Mouse (Mus musculus): Measurements from ENCODE around the gene Upb1. TPM values are rescaled to one million over a fixed set of nuclear protein-coding genes. Genes with fewer than 3 reads are reported as not detected.
"Not testable (repeated sequence)": the region's sequence is repeated elsewhere in the genome, so short reads cannot be mapped to it uniquely, and the experiment has no call there.

The Upb1 gene
- total RNA-seq, 4 experiments from 2014 or later = 0.20 to 0.83 (median 0.44) TPM

- DNase-seq (ENCODE audit: low spot score in 2 of 2) = no peak
These were observed 50.3 kb downstream of the Upb1 start for GRCm38 (mm10) chr10:75451036-75451786.

GRCm38 (mm10) chr10:75456061-75456831 is 55.3 kb downstream of the Upb1 start:
- not testable (repeated sequence) for DNase-seq (ENCODE audit: low spot score in 2 of 2)

DNA sequence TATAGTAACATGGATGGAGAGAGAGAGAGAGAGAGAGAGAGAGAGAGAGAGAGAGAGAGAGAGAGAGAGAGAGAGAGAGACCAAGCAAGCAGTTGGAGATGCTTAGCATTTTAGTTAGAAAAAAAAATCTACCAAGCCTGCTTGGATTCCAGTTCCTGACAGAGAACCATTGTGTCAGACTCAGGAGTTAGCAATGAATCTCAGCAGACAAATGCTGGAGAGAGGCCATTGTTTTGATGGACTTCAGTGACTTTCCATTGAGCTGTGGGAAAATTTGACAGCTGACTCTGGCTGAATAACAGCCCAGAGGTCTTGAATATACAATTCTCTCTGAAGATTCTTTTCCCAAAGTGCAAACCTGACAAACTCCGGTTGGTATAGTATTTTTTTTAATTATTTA is 56.9 kb downstream of the Upb1 start:
- no peak for DNase-seq (ENCODE audit: low spot score in 2 of 2)

DNA sequence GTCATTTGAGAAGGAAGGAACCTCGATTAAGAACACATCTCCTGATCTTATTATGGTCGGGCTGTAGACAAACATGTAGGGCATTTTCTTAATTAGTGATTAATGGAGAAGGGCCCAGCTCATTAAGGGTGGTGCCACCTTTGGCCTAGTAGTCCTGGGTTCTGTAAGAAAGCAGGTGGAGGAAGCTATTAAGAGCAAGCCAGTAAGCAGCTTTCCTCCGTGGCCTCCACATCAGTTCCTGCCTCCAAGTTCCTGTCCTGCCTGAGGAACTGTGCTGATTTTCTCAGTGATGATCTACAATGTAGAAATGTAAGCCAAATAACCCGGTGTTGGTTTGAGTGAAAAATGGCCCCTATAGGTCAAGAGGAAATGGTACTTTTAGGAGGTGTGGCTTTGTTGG is 57.4 kb downstream of the Upb1 start:
- DNase-seq (ENCODE audit: low spot score in 2 of 2) = no peak

- no peak for DNase-seq (ENCODE audit: low spot score in 2 of 2)
These were observed 61.8 kb downstream of the Upb1 start for GRCm38 (mm10) chr10:75462728-75463127.

DNA sequence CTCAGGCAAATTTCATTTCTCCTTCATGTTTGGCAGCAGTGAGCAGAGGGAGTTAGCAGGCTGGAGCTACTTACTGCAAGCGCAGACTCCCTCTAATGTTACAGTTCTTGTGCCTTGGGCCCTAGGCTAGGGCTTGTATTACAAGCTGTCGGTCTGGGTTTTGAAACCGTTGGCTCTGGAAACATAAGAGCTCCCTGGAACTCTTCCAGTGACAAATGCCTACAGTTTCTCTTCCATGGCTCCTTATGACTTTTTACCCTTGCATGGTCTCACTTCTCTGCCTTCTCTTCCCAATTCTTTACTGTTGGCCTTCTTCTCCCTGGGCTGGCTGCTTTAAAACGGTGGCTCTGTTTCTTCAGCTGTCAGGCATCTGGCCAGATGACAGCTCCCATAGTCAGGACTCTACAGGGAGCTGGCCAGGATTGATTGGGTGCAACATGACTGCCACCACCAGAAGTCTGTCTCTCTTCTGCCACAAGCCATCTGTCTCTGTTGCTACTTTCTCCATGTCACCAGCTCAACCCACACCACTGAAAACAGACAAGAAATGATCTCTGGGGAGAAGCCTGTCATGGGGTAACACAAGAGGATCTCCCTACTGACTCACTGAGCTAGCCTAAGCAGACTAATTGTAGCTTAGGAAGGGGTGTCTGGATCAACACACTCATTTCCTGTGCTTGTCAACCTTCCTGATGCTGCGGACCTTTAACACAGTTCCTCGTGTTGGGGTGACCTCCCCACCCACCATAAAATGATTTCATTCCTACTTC is 65.1 kb downstream of the Upb1 start:
- peak; percentile 14 to 26 for DNase-seq (ENCODE audit: low spot score in 2 of 2)

GRCm38 (mm10) chr10:75473411-75473810 is 72.5 kb downstream of the Upb1 start:
- DNase-seq (ENCODE audit: low spot score in 2 of 2) = no peak

- no peak for DNase-seq (ENCODE audit: low spot score in 2 of 2)
These were observed 73.7 kb downstream of the Upb1 start for GRCm38 (mm10) chr10:75474571-75474970.

- not testable (repeated sequence) for DNase-seq (ENCODE audit: low spot score in 2 of 2)
These were observed 74.4 kb downstream of the Upb1 start for GRCm38 (mm10) chr10:75475139-75475850.

DNA sequence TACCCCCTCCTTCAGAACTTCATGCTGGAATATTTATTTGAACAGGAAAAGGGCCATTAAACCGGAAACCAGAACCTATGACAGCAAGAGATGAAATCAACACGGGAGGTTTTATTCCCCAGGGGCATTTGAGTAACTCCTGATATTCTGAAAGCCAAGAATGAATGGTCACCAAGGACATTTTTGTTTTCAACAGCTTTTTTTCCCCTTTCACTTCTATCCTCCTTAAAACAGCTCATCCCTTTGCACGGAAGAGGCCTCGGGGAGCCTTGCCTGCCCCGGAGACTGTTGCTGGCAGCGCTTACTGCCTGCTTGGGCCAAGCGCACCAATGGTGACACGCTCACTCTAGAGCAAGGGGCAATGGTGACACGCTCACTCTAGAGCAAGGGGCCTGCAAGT is 76.1 kb downstream of the Upb1 start:
- no peak for DNase-seq (ENCODE audit: low spot score in 2 of 2)

- DNase-seq (ENCODE audit: low spot score in 2 of 2) = no peak
These were observed 79.0 kb downstream of the Upb1 start for GRCm38 (mm10) chr10:75479955-75480354.

DNA sequence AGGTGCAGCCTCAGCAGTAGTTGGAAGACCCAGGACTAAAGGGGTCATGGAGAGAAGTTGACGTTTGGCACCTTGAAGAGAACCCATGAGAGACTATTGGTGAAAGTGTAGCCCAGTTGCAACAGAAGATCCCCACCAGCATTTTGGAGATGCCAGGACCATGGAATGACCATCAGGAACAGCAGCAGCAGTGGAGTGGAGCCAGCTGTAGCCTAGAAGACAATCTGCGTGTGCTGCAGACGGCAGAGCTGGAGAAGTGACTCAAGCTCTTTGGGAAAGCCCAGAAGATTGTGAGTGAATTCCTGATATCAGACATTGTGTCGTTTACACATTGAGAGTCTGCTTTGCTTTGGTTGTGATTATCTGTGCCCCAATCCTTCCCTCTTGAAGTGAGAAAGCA is 80.8 kb downstream of the Upb1 start:
- no peak for DNase-seq (ENCODE audit: low spot score in 2 of 2)

- no peak for DNase-seq (ENCODE audit: low spot score in 2 of 2)
These were observed 81.4 kb downstream of the Upb1 start for GRCm38 (mm10) chr10:75482271-75482670.

- no peak for DNase-seq (ENCODE audit: low spot score in 2 of 2)
These were observed 82.1 kb downstream of the Upb1 start for GRCm38 (mm10) chr10:75482919-75483483.

DNA sequence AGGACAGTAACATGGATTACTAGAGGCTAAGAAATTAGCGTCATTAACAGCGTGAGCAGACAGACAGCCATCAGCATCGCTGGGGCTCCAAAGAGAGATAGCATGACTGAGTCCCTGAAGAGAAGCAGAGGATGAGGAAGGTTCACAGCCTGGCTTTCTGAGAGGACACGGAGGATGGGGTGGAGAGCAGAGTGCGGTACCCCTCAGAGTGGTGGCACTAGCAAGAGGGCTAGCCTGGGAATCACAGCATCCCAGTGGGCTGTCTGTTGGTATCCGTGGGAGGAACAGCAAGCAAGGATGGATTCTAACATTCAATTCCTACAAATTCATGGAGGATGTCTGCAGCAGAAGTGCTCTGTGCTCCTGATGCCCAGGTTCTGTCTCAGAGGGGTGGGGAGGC is 83.2 kb downstream of the Upb1 start:
- no peak for DNase-seq (ENCODE audit: low spot score in 2 of 2)

DNA sequence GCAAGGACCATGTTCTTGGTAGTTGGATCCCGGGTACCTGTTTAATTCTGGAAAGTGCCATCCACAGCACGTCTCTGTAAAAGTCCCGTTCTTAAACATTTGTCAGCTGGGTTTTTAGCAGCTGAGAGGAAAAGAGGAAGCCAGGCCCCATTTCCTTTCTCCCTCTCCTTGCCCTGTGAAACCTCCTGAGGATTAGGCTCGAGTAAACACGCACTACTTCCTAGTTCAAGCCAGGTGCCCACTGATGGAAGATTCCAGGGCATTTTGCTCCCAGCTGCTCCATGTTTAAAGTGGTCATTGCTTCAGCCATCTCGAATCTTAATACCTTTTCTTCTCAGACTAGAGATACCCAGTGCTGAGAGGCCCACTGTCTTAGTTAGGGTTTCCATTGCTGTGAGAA is 83.9 kb downstream of the Upb1 start:
- DNase-seq (ENCODE audit: low spot score in 2 of 2) = no peak

DNA sequence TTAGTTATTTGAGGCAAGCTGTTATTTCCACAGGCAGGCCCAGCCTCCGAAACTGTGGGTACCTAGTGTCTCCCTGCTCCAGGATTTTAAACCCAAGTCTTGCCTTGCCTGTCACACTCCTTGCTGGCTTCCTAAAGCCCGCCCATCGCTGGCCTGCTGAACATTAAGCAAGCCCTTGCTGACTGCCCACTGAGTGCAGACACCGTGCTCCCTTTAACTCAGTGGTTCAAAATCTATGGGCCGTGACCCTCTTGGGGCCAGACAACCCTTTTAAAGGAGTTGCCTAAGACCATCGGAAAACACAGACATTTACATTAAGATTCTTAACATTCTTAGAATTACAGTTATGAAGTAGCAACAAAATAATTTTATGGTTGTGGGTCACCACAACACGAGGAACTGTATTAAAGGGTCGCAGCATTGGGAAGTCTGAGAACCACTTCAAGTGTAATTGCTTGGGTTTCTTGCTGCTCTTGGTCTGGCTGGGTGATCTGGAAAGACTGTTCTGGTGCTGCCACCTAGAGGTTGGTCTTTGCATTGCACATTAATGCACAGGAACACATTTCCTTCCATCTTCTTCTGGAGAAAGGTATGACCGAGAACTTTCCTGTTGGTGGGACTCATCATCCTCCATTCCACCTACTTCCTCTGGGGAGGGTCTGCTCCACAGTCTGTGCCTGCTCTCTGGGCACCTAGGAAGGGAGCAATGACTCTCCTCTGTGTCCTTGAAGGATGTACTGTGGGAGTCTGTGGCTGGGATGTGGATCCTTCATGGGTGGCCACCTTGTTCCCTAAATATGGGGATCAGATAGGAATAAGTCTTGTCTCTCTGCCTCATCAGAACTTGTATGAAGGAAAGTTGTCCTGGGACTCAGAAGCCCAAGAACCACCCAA is 85.4 kb downstream of the Upb1 start:
- DNase-seq (ENCODE audit: low spot score in 2 of 2) = peak; percentile 60 to 85

DNA sequence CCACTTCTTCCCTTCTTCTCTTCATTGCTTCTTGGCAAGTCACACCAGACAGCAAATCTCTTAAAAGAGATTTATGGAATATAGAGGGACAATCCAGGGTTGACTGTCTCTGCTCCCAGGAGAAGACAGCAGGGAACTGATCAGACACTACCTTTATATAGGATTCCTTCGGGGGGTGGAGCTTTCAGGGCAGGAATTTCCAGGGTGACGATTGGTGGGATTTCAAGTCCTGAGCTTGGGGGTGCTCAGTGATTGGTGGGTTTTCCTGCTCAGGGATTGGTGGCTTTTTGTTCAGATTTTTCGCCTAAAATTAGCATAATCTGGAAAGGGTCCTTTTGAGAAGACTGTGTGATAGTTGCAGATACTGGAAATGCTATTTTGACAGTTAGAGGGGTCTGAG is 86.2 kb downstream of the Upb1 start:
- no peak for DNase-seq (ENCODE audit: low spot score in 2 of 2)

- no peak for DNase-seq (ENCODE audit: low spot score in 2 of 2)
These were observed 88.6 kb downstream of the Upb1 start for GRCm38 (mm10) chr10:75489522-75489921.

DNA sequence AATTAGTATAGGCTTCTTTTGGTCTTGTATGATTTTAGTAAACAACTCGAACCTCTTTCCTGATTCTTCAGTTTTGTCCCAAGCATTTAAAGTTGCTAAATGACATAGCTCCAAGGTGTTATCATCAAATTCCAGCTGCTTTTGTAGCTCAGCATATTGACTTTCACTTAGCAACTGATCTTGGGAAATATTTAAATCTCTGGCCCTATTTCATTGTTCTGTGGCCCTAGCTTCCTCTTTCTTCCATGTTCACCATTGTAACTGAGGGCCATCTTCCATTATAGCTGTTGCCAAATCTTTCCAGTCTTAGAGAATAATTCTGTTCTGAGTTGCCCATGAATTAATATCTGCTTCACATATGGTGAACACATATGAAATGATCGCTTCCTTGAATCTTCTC is 89.8 kb downstream of the Upb1 start:
- DNase-seq (ENCODE audit: low spot score in 2 of 2) = no peak
